Mouse (Mus musculus) frontal cortex, postnatal 25 days (tissue): ENCODE data around the gene Upf2.
"Not testable (repeated sequence)": the region's sequence is repeated elsewhere in the genome, so short reads cannot be mapped to it uniquely, and the experiment has no call there.

ENCODE experiments used
- DNase-seq, 2 experiments: peaks; one replicate each; pipeline ENCODE4 v3.0.0; 2022; ENCODE audit warnings: low spot score in 2 of 2

The Upf2 gene

DNA sequence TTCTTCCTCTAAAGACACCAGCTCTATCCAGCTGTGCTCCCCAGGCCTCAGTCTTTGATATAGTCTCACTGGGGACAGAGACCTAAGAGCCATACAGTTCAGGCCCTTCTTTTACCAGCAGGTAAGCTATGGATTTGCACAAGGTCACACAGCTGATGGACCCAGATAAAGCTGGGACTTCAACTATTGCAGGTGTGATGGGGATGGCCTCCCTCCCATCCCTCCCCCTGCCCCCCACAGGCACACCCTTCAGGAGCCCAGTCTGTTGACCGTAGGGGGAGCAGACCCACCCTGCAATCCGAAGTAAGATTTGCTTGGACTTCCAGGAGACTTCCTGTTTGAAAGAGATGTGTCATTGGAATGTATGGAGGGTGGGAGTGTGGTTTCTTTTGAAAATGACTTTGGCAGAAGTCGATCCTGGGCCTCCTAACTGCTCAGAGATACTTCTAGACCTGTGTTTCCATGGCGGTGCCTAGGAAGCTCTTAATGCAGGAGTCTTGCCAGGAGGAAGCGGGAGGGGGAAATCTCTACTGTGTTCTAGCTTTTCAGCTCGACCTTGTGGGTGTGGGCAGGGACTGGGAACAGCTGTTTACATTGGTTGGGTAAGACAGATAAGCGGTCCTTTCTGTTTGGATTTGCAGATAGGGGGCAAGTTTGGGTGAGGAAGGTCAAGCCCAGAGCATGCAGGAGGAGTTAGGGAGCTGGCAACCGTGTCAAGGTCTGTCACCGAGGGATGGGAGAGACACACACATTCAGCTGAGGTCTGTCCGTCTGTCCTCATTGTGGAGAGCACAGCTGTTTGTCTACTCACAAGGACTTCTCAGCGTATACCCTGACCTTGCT lies 120.5 kb downstream of the Upf2 start:
- no peak for DNase-seq

DNA sequence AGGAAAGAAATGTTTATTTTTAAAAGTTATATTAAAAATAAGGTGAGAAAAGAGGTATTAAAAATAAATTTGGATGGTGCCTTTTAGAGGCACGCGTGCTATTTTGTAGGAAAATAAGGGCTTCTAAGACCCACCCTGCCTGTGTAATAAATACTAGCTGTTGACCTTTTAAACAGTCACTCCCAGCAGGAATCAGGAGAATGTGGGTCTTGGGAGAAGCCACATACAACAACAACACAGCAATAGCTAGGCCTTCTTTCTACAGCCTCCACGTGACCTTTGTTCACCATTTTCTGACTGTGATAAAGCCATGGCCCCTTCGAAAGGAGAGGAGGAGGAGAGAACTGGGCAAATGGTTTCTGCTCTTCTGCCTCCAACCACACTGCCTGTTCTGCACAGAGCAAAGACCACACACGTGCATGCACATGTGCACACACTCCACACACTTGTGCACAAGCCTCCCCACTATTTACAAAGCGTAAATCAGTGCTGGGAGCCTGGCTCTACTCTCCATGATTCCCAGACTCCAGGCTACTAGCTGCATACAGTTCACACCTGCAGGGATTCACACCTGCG lies 121.5 kb downstream of the Upf2 start:
- no peak for DNase-seq

DNA sequence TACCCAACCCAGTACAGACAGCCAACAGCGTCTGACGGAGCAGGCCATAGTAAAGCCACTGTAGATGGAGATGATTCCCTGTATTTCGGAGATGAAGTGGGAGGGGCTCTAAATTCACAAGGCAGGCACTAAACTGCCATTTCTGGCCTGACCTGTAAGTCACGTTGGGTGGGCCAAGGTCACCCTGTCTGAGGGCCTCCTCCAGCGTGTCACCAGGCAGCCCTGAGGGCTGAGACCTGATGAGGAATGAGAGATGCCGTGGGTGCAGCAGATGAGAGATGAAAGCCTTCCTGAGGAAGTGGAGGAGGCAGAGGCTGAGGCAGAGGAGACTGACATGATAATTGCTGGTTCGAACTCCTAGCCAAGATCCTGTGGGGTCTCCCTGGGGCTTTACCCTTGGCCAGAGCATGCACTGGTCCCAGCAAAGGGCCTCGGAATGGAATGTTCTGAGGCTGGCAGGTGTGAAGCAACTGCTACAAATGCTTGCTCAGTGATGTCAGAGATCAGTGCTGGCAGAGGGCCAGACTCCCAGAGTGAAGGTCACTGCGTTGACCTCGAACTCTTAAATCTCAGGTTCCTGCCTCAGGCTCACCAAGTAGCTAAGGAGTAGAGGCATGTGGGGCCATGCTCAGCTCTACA lies 123.7 kb downstream of the Upf2 start:
- no peak for DNase-seq

DNA sequence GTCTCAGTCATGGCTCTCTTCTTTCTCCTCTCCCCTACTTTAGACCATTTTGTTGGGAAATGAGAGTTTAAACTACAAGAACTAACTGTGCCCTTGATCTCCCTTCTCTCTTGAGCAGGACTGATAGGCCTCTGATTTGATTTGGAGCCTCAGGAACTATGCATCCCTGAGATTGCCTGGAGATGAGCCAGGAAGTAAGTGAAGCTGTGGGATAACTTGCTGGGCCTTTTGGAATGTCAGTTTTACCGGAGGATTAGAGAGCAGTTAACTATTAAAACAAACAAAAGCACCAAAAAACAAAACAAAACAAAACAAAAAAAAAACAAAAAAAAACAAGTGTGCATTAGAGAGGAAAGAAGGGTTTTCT lies 124.2 kb downstream of the Upf2 start:
- no peak for DNase-seq

DNA sequence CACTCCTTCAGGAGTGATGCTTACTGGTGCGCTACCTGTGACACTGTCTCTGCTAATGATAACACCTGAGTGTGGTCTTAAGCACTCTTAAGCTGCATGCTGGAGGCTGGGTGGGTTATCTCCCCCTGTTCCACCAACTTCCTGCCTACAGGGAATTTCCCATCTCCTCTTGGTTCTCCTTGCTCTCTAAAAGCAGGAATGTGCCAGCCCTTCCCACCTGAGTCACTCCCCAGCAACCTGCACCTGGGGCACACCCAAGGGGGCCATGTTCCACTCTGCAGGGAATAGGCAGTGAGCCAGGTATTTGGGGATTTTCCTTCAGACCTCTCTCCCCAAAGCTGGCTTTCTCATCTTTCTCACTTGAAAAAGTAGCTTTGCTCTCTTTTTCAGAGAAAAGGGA lies 128.8 kb downstream of the Upf2 start:
- DNase-seq = no peak

DNA sequence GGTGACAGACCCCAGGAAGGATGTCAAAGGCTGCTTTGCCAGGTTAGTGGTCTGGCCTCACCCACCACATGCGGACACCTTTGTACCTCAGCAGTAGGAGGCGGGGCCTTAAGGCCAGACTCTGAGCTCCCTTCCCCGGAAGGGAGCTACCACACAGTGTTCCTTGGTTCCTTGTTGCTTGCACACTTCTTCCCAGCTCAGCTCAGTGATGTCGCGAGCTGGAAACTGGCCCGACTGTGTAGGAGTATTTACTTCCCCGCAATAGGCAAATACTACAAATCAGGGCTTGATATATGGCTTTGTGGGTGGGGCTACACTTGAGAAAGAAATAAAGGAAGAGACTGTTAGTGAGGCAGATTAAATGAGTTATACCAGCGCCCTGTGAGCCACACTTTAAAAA lies 129.8 kb downstream of the Upf2 start:
- no peak for DNase-seq

DNA sequence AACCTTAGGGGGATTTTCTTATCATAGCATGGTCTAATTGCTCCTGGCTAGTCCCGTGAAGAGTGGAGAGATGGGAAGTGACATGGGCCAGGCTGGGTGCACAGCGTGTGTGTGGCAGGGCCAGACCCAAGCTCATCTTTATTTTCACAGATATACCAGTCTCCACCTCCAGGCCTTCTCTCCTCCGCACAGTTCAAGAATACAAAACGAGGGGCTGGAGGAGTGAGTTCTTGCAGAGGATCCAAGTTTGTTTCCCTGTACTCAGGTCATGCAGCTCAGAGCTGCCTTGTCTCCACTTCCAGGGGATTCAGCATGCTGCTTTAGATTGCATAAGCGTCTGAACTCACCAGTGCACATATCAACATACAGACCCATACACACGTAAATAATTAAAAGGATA lies 131.3 kb downstream of the Upf2 start:
- DNase-seq = no peak

DNA sequence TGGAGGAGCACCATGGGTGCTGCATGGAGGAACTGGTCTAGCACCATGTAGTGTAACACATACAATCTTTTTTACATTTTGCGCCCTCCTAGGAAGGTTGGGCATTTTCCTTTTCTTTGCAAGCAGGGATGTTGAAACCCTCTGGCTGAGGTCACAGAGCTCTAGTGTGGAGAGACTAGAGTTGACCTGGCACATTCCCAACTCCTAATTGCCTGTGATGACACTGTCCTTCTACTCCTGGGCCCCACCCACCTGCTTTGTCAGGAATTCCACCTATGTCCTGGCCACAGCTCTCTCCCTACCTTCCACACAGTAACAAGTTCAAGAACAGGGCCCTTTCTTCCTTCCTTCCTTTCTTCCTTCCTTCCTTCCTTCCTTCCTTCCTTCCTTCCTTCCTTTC lies 132.4 kb downstream of the Upf2 start:
- no peak for DNase-seq

DNA sequence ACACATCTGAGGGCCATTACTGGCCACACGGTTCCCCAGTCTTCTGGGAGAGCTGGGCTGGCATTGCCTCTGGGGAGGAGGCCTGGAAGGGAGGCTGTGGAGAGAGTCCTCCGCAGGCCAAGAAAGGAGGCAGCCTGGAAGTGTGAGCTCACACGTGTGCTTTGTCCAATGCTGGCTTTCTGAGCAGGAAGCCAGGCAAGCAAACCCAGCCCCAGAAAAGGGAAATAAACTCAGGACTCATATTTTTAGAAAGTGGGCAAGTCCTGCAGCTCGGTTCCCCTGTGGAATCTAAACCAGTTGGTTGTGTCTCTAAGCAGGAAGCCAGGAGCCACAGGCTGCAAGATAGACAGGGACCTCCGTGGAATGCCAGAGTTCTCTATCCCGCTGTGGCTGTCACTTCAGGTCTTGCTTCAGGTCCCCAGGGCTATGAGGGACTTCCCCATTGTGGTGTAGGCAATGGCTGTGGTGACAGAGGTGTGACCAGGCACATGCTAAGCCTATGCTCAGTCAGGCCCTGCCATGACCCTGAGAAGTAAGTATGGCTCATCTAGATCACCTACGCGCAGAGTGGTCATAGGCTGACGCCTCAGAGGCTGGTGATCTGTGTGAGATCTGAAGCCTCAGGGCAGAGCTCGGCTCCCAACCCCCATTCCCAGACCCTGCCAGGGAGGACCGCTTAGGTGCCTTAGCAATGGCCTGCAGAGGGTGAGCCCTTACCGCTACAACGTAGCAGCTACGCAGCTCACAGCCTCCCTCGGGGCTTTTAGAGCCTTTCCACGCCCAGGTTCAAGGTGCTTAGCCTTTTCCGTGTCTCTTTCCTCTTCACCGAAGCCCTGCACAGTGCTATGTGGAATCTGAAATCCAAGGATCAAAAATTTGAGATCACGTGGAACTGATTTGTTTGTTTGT lies 134.6 kb downstream of the Upf2 start:
- DNase-seq = no peak

DNA sequence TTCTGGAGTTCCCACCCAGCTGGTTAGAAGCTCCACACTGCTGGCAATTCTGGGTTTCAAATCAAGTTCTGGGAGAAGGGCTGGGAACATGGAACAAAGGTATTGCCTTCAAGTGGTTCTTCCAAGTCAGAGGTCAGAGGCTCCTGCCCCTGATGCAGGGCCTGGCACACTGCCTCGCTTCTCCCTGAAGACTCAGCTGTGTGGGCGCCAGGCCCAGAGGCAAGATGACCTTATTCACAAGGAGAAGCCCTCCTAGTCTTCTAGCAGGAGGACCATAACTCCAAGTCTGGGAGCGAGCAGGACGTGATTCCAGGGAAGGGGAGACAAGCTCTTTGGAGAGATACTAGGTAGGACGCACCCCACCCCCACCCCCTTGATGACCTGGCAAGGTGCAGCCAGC lies 135.9 kb downstream of the Upf2 start:
- DNase-seq = no peak

DNA sequence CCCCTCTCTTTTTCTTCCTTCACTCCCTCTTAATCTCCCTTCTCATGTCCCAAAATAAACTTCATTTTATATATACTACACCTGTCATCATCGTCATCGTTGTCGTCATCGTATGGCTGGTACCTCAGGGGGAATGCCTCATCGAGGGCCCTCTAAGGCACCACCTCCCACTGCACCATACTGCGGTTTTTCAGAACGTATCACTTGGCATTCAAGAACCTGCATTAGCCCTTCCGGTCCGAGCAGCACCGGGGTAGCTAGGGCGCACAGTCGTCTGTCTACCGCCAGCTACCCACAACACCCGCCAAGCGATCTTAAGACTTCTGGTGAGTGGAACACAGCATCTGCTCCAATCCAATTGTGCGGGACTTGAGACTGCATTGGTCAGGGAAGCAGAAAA lies 138.7 kb downstream of the Upf2 start:
- DNase-seq = not testable (repeated sequence)

DNA sequence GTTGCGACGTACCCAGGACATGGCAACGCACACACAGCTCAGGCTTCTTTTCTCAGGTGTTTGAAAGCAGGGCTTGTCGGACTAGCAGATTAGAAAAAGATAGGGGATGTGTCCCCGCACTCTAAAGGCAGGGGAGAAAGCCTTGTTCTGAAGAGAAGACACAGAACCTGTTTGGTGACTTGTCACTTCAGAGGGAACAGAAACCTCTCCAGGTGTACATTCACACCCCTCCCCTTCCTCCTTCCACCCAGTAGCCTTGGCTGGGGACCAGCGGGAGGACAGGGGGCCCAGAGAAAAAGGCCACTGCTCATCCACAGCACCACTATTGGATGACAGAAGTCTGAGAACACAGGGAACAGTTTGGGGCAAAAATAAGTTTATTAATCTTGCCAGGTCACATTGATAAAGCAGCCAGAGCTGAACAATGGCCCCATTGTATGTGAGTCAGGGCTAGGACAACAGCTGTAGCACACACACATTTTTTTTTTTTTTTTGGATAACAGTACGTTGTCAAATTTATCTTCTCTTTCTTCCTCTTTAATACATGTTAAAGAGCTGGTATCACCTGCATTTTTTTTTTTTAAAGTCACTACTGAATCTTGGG lies 145.9 kb downstream of the Upf2 start:
- no peak for DNase-seq

DNA sequence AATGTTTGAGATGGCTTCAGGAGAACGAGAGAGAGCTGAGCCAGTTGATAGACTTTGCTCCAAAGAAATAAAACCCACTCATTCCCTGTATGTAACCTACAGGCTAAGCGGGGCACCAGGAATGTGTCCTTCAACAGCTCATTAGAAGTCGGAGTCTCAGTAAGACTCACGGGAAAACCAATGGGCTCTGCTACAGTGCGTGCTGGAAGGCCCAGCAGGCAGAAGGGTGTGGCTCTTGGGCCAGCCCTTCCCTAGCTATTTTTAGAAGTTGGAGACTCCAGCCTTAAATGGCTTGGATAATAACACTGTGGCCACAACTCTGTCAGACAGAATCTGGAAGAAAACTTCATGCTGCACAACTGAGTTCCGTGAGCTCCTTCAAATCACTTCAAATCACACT lies 147.7 kb downstream of the Upf2 start:
- DNase-seq = no peak

DNA sequence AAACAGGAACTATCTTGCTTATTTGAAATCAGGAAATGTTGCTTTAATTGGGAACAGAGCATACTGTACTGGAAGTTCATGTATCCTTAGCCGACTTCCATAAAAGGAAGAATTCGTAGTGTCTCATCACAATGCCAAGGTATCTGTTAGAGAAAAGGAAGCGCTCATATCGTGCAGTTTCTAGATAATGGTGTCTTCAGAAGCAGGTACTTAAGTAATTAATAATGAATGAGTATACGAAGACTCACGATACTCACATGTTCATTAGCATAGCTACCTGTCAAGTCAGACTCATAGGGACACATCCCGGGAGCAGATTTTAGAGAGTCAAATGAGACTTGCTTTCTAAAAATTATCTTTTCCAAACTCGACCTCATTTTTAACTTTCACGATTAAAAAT lies 148.2 kb downstream of the Upf2 start:
- DNase-seq = no peak

DNA sequence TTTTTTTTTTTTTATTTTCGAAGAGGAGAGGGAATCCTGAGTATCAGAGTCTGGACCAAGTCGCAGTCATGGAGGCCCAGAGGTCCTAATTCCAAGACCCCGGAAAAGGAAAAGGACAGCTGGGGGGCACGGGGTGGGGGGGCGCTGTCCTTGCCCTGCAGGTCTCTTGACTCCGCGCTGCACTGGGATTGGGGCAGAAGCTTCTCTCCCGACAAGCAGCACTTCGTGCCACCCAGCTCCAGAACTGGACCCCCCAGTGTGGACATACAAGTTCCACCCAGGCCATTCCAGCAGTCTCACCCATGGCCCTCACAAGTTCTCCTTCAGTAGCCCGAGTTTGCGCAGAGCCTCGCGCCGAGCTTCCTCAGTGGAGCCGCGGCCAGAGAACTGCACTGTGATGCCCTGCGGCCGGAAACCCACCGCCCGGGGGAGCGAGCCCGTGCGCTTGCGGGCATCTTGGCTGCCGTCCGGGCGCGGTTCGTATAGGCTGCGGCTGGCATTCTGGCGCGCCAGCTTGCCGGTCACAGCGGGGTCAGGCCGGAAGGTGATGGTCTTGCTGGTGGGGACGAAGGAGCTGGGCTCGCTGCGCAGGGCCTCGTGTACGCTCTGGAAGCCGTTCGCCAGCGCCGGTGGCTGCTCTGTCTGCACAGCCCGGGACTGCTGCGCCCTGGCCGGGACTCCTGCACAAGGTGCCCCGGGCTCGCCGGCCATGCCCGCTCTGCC lies 148.9 kb downstream of the Upf2 start:
- no peak for DNase-seq

DNA sequence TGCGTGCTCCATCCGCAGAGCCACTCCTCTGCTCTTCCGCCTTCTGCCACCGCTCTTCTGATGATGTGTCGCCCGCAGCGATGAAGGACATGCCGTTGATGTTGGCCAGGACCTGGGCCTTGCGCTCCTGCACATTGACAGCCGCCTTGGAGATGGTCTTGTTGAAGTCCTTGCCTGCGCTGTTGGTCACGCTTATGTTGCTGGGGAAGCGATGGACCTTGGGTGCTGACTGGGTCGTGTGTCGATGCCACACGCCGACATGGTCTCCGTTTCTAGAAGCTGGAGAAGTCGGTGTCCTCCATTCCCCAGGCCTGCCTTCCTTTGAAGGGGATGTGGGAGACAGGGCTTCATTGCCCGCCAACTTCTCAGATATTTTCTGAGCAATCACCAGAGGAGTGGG lies 149.5 kb downstream of the Upf2 start:
- no peak for DNase-seq

DNA sequence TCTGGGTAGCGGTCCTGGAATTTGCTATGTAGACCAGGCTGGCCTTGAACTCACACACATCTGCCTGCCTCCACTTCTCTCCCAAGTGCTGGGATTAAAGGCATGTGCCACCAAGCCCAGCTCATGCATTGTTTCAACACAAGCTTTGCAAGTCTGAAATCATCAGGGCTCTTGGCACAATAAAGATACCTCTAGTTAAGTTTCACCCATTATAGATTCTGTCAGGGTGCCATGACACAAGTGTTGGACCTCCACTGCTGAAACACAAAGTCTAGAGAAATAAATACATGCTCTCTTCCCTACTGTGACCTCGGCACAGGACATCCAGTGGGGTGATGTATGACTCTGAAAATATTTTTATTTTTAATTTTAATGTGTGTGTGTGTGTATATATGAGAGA lies 154.2 kb downstream of the Upf2 start:
- DNase-seq = no peak
